Mouse (Mus musculus) small intestine, adult 10 weeks (tissue): ENCODE measurements around the gene Mup12. TPM values are rescaled to one million over a fixed set of nuclear protein-coding genes. Genes with fewer than 3 reads are reported as not detected.

Source experiments
- polyA plus RNA-seq: library from polyadenylated mRNA; stranded (reverse); fragments of 350-450 nt; fragmentation: Illumina TruSeq; extraction: RNeasy Lipid Tissue Mini Kit (QIAGEN cat#74804); gene quantifications from one replicate; pipeline ENCODE4 v1.2.3, GENCODE M21; 2014; ENCODE audit warnings: low replicate concordance

Mup12 gene
- not detected for polyA plus RNA-seq

GRCm38 (mm10) chr4:60741226-60741625, at the start of gene Mup12:
Mup12 (minus strand) TSS chr4:60741326.

Other genes with a start within 250 kb of the Mup12 start
- not detected for gene Mup1, start 239.4 kb downstream of the Mup12 start, polyA plus RNA-seq
- gene Mup10, start 159.1 kb downstream of the Mup12 start, polyA plus RNA-seq: not detected
- gene Mup11, start 78.9 kb downstream of the Mup12 start, polyA plus RNA-seq: not detected
- 8.8 TPM for gene Mup22, start 80.1 kb upstream of the Mup12 start, polyA plus RNA-seq